Mouse (Mus musculus): ENCODE measurements around the gene Pzp.

Gene Pzp

DNA sequence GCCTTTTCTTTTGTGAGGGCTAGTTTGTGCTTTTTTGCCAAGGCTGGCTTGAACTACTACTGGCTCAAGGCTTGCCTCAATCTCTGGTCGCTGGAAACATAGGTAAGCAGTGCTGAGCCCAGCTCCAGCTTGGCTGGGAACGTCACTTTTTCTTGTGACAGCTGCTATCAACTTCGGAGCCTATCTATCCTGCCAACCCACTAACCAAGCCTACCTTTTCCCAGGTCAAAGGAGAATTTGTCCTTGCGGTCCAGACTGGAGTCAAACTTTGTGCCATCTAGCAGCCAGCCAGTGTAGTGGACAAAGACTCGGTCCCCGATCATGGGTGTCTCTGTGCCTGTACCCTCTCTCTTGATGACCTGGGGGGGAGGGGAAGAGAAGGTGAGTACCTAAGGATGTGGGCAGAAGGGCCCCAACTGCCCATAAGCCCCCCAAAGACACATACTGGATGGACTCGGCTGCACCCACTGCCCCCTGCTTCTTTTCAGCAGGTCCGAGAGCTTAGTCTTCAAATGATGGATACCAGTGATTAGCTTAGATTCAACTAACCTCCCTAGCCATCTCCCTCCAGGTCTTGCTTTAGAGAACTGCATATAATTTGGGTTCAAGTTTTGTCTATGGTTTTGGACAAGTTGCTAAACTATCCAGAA, 90.0 kb downstream of the Pzp start:
- no peak for ATAC-seq (ENCODE audit: low TSS enrichment)

- ATAC-seq (ENCODE audit: low TSS enrichment), result no peak
Observed at GRCm38 (mm10) chr6:128435474-128435873, 91.0 kb downstream of the Pzp start.

Data from frontal cortex, adult (tissue).